Mouse (Mus musculus) ovary, postnatal 14 days (tissue): ENCODE data around the gene Rtn2.
A peak's percentile ranks its signal among the peaks of the same experiment; 100 is the strongest.

ENCODE experiments used
- DNase-seq: peaks from one replicate; pipeline ENCODE4 v3.0.0; 2022; ENCODE audit warnings: low spot score

Gene Rtn2

DNA sequence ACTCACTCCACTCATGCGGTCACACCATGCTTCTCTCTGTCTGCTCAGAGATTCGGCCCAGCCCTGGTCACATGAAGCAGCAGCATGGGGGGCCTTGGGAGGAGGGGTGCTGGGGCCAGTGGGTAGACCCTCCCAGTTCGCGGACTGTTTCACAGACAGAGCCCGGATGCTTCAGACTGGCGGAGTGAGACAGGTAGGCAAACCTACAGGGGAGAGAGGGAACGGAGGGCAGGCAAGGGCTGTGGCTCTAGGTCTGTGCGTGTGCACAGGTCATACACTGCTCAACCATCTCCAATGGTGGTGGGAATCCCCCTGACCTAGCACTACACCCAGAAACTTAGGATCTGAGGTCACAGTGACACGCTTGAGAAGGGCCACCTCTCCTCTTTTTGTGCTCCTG lies 37.0 kb downstream of the Rtn2 start:
- DNase-seq: no peak

DNA sequence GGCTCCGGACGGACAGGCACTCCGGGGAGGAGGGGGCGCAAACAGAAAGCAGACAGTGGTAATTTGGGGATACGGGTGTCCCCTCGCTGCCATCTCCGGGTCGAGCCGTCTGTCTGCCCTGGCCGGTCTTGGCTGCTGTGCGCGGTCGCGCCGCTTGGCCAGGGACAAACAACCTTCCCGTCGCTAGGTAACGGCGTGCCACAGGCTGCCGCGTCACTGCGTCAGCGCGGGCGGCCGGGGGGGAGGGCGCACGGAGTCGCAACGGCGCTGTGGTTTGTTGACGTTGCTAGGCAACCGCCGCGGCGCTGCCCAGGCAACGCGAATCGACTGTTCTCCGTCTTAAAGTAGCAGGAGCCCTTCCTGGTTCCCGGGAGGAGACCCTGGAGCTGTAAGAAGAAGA lies 37.5 kb downstream of the Rtn2 start:
- DNase-seq: peak; percentile 89

DNA sequence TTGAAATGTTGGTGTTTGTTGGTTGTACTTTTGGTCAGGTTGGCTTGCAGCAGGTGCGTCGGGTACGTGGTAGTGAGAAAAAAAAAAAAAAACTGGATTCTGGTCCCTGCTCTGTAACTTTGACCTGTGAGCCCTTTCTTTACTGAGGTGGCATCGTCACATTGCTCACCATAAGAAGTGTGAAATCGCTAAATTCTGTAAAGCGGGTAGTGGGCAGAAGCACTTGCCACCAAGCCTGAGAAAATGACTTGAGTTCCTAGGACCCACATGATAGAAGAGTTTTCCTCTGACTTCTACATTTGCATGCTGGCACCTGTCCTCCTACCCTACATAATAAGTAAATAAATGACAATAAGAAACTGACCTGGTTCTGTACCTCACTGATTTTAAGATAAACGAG lies 38.2 kb downstream of the Rtn2 start:
- no peak for DNase-seq

GRCm38 (mm10) chr7:19321464-19321863 lies 39.0 kb downstream of the Rtn2 start:
- DNase-seq: no peak

DNA sequence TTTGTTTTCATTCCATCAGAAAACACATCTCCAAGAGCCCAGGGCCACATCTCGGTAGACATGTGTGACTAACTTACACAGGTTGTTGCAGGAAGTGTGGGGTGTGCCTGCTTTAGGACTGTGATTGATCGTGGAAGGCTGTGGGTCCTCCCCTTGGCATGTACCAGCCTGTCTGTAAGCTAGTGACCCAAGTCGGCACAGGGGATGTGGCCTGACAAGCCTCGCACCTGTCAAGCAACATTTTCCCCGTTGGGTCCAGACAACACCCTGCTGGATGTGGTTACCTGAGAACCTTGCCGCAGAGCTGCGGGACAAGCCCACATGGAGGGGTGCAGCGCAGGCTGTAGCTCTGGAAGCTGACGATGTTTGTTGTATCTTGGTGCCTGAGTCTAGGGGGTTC lies 40.1 kb downstream of the Rtn2 start:
- no peak for DNase-seq

DNA sequence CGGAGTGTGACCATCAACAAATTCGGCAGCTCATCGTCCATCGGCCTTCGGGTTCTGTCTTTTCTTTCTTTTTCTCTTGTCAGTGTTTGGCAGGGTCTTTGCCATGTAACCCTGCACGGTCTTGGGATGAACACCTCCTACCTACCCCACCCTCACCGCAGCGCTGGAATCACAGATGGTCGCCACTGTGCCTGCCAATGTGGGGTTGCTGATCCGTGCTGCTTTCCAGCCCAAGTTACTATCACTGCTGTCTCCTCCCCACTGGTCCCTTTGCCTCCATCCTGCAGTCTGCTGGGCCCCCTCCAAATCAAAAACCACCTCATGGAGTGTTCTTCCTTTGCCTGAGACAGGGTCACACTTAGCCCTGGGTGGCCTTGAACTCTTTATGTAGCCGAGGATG lies 41.8 kb downstream of the Rtn2 start:
- no peak for DNase-seq

DNA sequence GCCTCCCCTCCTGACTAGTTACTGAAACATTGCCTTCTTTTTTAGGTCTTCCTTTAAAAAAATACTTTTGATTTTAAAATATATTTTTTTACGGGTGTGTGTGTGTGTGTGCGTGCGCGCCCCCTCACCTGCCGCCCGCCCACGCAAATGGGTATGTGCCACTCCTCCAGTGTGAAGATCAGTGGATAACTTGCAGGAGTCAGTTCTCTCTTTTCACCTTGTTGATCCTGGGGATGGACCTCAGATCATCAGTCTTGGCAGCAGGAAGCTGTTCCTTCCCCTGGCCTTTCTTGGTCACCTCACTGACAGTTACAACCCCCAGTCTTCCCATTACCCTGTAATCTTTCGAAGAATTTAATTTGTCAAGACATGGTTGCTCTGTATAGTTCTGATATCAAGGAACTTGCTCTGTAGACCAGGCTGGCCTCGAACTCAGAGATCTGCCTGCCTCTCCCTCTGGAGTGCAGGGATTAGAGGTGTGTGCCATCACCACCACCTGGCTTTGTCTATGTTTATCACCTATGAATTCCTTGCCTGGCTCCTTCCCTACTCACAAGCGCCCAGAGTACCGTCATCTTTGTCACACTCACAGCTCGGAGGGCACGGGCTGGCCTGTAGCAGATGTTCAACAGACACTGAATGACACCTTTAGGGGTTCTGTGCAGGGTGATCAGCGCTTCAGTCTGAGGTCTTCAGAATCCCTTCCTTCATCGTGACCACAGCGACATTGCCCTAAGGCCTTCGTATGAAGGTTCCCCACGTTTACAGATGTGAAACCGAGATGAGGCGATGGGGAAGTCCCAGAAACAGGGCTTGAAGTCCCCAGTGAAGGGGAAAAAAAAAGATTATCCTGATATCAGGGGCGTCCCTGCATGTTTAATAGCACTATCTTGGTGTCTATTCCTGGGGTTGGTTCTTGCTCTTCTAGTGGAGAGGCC lies 43.1 kb downstream of the Rtn2 start:
- DNase-seq: no peak

- DNase-seq: peak; percentile 77
Measured at GRCm38 (mm10) chr7:19326359-19326758, 43.9 kb downstream of the Rtn2 start.

- peak; percentile 71 for DNase-seq
Measured at GRCm38 (mm10) chr7:19327128-19327527, 44.7 kb downstream of the Rtn2 start.

DNA sequence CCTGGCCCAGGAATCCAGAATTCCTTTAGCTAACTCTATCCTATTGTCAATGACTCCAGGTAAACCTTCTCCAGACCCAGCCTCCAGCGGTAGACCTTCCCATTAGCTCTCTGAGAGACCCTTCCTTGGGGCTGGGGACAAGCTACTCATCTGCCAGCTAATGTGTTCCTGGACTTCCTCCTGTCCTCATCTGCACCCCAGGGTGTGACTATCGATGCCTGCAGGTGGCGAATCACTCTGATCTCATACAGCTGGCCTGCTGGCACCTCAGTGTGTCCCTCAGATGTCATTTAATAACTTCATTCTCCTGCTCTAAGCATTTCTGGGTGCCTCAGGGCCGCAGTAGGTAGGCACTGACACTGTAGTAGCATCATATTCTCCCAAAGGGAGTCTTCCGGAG lies 45.4 kb downstream of the Rtn2 start:
- DNase-seq: no peak

- DNase-seq: no peak
Measured at GRCm38 (mm10) chr7:19328425-19328824, 46.0 kb downstream of the Rtn2 start.

GRCm38 (mm10) chr7:19331910-19332309 lies 49.5 kb downstream of the Rtn2 start:
- no peak for DNase-seq

GRCm38 (mm10) chr7:19332709-19333352 lies 50.4 kb downstream of the Rtn2 start:
- no peak for DNase-seq

DNA sequence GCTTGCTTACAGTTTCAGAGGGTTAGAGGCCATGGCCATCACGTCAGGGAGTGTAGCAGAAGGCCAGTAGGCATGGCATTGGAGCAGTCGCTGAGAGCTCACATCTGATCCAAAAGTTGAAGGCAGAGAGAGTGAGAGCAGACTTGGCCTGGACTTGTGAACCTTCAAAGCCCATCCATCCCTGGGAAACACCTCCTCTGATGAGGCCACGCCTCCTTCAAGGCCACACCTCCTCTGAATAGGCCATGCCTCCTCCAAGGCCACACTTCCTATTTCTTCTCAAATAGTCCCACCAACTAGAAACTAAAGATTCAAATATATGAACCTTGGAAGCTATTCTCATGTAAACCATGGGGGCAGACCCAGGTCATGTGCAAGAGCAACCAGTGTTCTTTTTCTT lies 53.2 kb downstream of the Rtn2 start:
- DNase-seq: no peak

DNA sequence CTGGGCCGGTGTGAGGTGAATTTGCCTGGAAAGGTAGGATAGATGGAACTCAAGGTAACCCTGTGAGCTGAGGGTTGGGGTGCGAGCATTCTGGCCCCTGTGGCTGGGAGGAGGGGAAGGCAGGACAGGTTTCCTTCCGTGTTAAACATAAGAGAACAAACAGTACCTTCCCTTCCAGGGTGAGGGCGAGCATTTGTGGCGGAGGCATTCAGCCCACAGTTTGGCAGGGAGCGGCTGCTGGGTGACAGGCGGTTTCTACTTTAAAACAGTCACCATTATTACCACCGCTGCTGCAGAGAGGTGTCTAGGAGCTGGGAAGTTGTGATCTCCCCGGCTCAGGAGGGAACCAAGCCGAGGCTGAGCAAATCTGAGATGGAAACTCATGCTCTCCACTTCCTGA lies 54.7 kb downstream of the Rtn2 start:
- DNase-seq: no peak

DNA sequence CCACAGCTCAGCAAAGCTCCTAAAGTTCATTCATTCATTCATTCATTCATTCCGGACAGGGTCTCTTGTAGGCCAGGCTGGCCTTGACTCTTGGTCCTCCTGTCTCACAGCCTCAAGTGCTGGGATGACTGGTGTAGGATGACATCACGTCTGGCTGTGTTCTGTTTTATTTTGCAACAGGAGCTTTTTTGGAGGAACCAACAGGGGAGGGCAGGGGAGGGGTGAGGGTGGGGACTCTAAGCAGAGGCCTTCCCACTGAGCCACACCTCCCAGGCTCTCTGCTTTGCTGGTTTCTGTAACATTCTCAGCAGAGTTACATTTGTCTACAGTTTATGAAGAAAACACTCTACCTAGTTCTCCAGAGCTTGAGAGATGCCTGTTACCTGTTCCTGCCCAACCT lies 55.6 kb downstream of the Rtn2 start:
- DNase-seq: no peak

DNA sequence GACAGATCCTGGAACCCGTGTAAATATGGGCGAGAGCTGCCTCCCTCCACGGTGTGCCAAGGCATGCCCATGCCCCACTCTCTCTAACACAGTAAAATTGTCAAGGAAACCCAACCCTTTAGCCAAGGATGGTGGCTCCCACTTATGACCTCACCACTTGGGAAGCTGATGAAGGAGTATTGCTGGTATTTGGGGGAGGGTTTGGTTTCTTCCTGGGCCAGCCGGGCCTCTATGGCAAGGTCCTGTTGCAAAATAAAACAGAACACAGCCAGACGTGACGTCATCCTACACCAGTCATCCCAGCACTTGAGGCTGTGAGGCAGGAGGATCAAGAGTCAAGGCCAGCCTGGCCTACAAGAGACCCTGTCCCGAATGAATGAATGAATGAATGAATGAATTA lies 56.2 kb downstream of the Rtn2 start:
- no peak for DNase-seq

GRCm38 (mm10) chr7:19341250-19341649 lies 58.8 kb downstream of the Rtn2 start:
- no peak for DNase-seq

- no peak for DNase-seq
Measured at GRCm38 (mm10) chr7:19341761-19342409, 59.5 kb downstream of the Rtn2 start.

GRCm38 (mm10) chr7:19342481-19343027 lies 60.1 kb downstream of the Rtn2 start:
- peak; percentile 90 for DNase-seq

- peak; percentile 65 for DNase-seq
Measured at GRCm38 (mm10) chr7:19343210-19343808, 60.9 kb downstream of the Rtn2 start.

- DNase-seq: no peak
Measured at GRCm38 (mm10) chr7:19344237-19344847, 61.9 kb downstream of the Rtn2 start, which contains the start of gene Ercc1. Gene Ercc1 (plus strand): TSS chr7:19344778.
